Mouse (Mus musculus) E14TG2a.4 (cell line): Measurements from ENCODE around the gene Sdsl.

ENCODE experiments used
- CTCF ChIP-seq: conservative IDR thresholded peaks from 2 replicates; pipeline ENCODE4 v1.5.1; 2014; ENCODE audit warnings: low read length
- POU5F1 ChIP-seq: IDR thresholded peaks from 2 replicates; pipeline ENCODE4 v1.6.1; 2014; ENCODE audit warnings: low read length, borderline replicate concordance

- TF ChIP-seq CTCF (no peak), POU5F1 (no peak)
Observed at GRCm38 (mm10) chr5:120473361-120473760, 751 bp upstream of the Sdsl start.
